Mouse (Mus musculus): ENCODE data around the gene Aqp6. TPM values are rescaled to one million over a fixed set of nuclear protein-coding genes. Genes with fewer than 3 reads are reported as not detected.

Aqp6 gene
- total RNA-seq, 2 experiments from 2014 or later, result not detected

GRCm38 (mm10) chr15:99596841-99597240, 4.4 kb upstream of the Aqp6 start:
- ATAC-seq (ENCODE audit: poor library complexity, severe bottlenecking), result no peak

GRCm38 (mm10) chr15:99597596-99597995, 3.6 kb upstream of the Aqp6 start:
- ATAC-seq (ENCODE audit: poor library complexity, severe bottlenecking), result no peak

- ATAC-seq (ENCODE audit: poor library complexity, severe bottlenecking), result no peak
Measured at GRCm38 (mm10) chr15:99599245-99600070, 1.7 kb upstream of the Aqp6 start.

- ATAC-seq (ENCODE audit: poor library complexity, severe bottlenecking), result no peak
Measured at GRCm38 (mm10) chr15:99601823-99602120, 572 bp downstream of the Aqp6 start.

GRCm38 (mm10) chr15:99602206-99602820, 1.1 kb downstream of the Aqp6 start:
- no peak for ATAC-seq (ENCODE audit: poor library complexity, severe bottlenecking)

- no peak for ATAC-seq (ENCODE audit: poor library complexity, severe bottlenecking)
Measured at GRCm38 (mm10) chr15:99603216-99603615, 2.0 kb downstream of the Aqp6 start.

- no peak for ATAC-seq (ENCODE audit: poor library complexity, severe bottlenecking)
Measured at GRCm38 (mm10) chr15:99605595-99605994, 4.4 kb downstream of the Aqp6 start.

- no peak for ATAC-seq (ENCODE audit: poor library complexity, severe bottlenecking)
Measured at GRCm38 (mm10) chr15:99606515-99606914, 5.3 kb downstream of the Aqp6 start.

- no peak; the same call in 1 of the 2 replicates for ATAC-seq (ENCODE audit: poor library complexity, severe bottlenecking)
Measured at GRCm38 (mm10) chr15:99607388-99608113, 6.4 kb downstream of the Aqp6 start.

- no peak for ATAC-seq (ENCODE audit: poor library complexity, severe bottlenecking)
Measured at GRCm38 (mm10) chr15:99608382-99609125, 7.4 kb downstream of the Aqp6 start.

GRCm38 (mm10) chr15:99611563-99611962, 10.4 kb downstream of the Aqp6 start:
- no peak for ATAC-seq (ENCODE audit: poor library complexity, severe bottlenecking)

- ATAC-seq (ENCODE audit: poor library complexity, severe bottlenecking), result no peak
Measured at GRCm38 (mm10) chr15:99614273-99614672, 13.1 kb downstream of the Aqp6 start.

GRCm38 (mm10) chr15:99614753-99615152, 13.6 kb downstream of the Aqp6 start:
- no peak for ATAC-seq (ENCODE audit: poor library complexity, severe bottlenecking)

- no peak for ATAC-seq (ENCODE audit: poor library complexity, severe bottlenecking)
Measured at GRCm38 (mm10) chr15:99615246-99615645, 14.0 kb downstream of the Aqp6 start.

GRCm38 (mm10) chr15:99618595-99618994, 17.4 kb downstream of the Aqp6 start:
- peak; percentile 63 for ATAC-seq (ENCODE audit: poor library complexity, severe bottlenecking)

GRCm38 (mm10) chr15:99619821-99620220, 18.6 kb downstream of the Aqp6 start:
- ATAC-seq (ENCODE audit: poor library complexity, severe bottlenecking), result no peak

GRCm38 (mm10) chr15:99622063-99622462, 20.9 kb downstream of the Aqp6 start:
- ATAC-seq (ENCODE audit: poor library complexity, severe bottlenecking), result no peak

- peak; percentile 49; the same call in 1 of the 2 replicates for ATAC-seq (ENCODE audit: poor library complexity, severe bottlenecking)
Measured at GRCm38 (mm10) chr15:99631618-99632017, 30.4 kb downstream of the Aqp6 start.

- no peak for ATAC-seq (ENCODE audit: poor library complexity, severe bottlenecking)
Measured at GRCm38 (mm10) chr15:99634702-99635101, 33.5 kb downstream of the Aqp6 start.

GRCm38 (mm10) chr15:99637405-99638123, 36.4 kb downstream of the Aqp6 start:
- no peak for ATAC-seq (ENCODE audit: poor library complexity, severe bottlenecking)
